Mouse (Mus musculus) erythroblast, adult 5-6 weeks (primary cell): ENCODE measurements around the gene Galntl6. TPM values are rescaled to one million over a fixed set of nuclear protein-coding genes. Genes with fewer than 3 reads are reported as not detected.
"Not testable (repeated sequence)": the region's sequence is repeated elsewhere in the genome, so short reads cannot be mapped to it uniquely, and the experiment has no call there.

Experiments
- ATAC-seq: replicated peaks from 2 replicates; pipeline ENCODE4 v1.8.0; 2016; ENCODE audit warnings: moderate number of reproducible peaks, mild to moderate bottlenecking, moderate TSS enrichment, inconsistent platforms; ENCODE audit not compliant: poor library complexity, low FRiP score, severe bottlenecking
- total RNA-seq, 2 experiments: library from RNA; stranded (forward) in 1 of 2; stranded (reverse) in 1 of 2; fragments of 150-400 nt in 1 of 2; fragments of 200-764, 138-1000 nt in 1 of 2; gene quantifications; 2 replicates each; pipeline versions ENCODE4 v1.2.3 to v1.2.4; 2015 to 2017; ENCODE audit warnings: low replicate concordance in 2 of 2

Gene Galntl6
- total RNA-seq, 2 experiments from 2014 or later, result not detected

- ATAC-seq, result no peak
Measured at GRCm38 (mm10) chr8:57800327-57800726, 1112.1 kb downstream of the Galntl6 start.

- ATAC-seq, result no peak
Measured at GRCm38 (mm10) chr8:57799797-57800204, 1112.6 kb downstream of the Galntl6 start.

GRCm38 (mm10) chr8:57793455-57793854 is 1119.0 kb downstream of the Galntl6 start:
- no peak for ATAC-seq

GRCm38 (mm10) chr8:57792246-57792645 is 1120.2 kb downstream of the Galntl6 start:
- no peak for ATAC-seq

- no peak for ATAC-seq
Measured at GRCm38 (mm10) chr8:57791309-57791721, 1121.1 kb downstream of the Galntl6 start.

- no peak for ATAC-seq
Measured at GRCm38 (mm10) chr8:57779551-57779950, 1132.9 kb downstream of the Galntl6 start.

GRCm38 (mm10) chr8:57777988-57778721 is 1134.3 kb downstream of the Galntl6 start:
- no peak for ATAC-seq

GRCm38 (mm10) chr8:57776723-57777122 is 1135.7 kb downstream of the Galntl6 start:
- no peak for ATAC-seq

GRCm38 (mm10) chr8:57772732-57773265 is 1139.6 kb downstream of the Galntl6 start:
- no peak for ATAC-seq

- ATAC-seq, result no peak
Measured at GRCm38 (mm10) chr8:57767541-57767940, 1144.9 kb downstream of the Galntl6 start.

- no peak for ATAC-seq
Measured at GRCm38 (mm10) chr8:57766471-57767065, 1145.9 kb downstream of the Galntl6 start.

- no peak for ATAC-seq
Measured at GRCm38 (mm10) chr8:57765726-57766351, 1146.6 kb downstream of the Galntl6 start.

- no peak for ATAC-seq
Measured at GRCm38 (mm10) chr8:57765192-57765591, 1147.2 kb downstream of the Galntl6 start.

- ATAC-seq, result not testable (repeated sequence)
Measured at GRCm38 (mm10) chr8:57762622-57763021, 1149.8 kb downstream of the Galntl6 start.

GRCm38 (mm10) chr8:57760921-57761320 is 1151.5 kb downstream of the Galntl6 start:
- no peak for ATAC-seq

GRCm38 (mm10) chr8:57758857-57759256 is 1153.6 kb downstream of the Galntl6 start:
- ATAC-seq, result no peak

- ATAC-seq, result no peak
Measured at GRCm38 (mm10) chr8:57757476-57757875, 1155.0 kb downstream of the Galntl6 start.

GRCm38 (mm10) chr8:57754066-57754465 is 1158.4 kb downstream of the Galntl6 start:
- ATAC-seq, result no peak

- ATAC-seq, result no peak
Measured at GRCm38 (mm10) chr8:57743636-57744035, 1168.8 kb downstream of the Galntl6 start.

GRCm38 (mm10) chr8:57741983-57742382 is 1170.5 kb downstream of the Galntl6 start:
- ATAC-seq, result no peak

GRCm38 (mm10) chr8:57741309-57741708 is 1171.1 kb downstream of the Galntl6 start:
- no peak for ATAC-seq
